13 mouse cellular contexts compared by ENCODE assay signal in genomic region chr13:44715187-44715885, GRCm38 (mm10). TPM values are rescaled to one million over a fixed set of nuclear protein-coding genes. Genes with fewer than 3 reads are reported as not detected.
A peak's percentile ranks its signal among the peaks of the same experiment; 100 is the strongest.
DNase-seq lines count a peak whose midpoint lies in the region; ATAC-seq and TF ChIP-seq lines count a peak whose summit lies in the region.
"Had no signal": no experiment of that assay in that cellular context is flagged by ENCODE, and none has a peak within 500 bp of the region (broad histone marks: within the 10 kb centered on the region; RNA-seq: fewer than 3 reads in every experiment).

No protein-coding gene starts in this region.

- no peaks in the 10 kb centered on the region for H3K36me3 ChIP-seq in heart, embryonic 13.5 days
- no peaks in the 10 kb centered on the region for H3K36me3 ChIP-seq in hindbrain, embryonic 10.5 days
- H3K36me3 ChIP-seq in heart, adult 2 months (ENCODE audit: control insufficient read depth, insufficient read depth, low read length): no peaks in the 10 kb centered on the region
- H3K36me3 ChIP-seq: limb, embryonic 12.5 days; lung, embryonic 15.5 days had no signal

- WGBS in heart, embryonic 13.5 days: 46% methylated on average over 10 of the region's 10 CpGs
- WGBS in hindbrain, embryonic 10.5 days: 23% methylated on average over 10 of the region's 10 CpGs
- WGBS in heart, adult 2 months: 56% methylated on average over 10 of the region's 10 CpGs

- no peaks in the 10 kb centered on the region for H3K9me3 ChIP-seq in heart, embryonic 13.5 days
- H3K9me3 ChIP-seq in hindbrain, embryonic 10.5 days: no peaks in the 10 kb centered on the region
- H3K9me3 ChIP-seq: limb, embryonic 12.5 days; lung, embryonic 15.5 days had no signal

- intact Hi-C loops in heart, postnatal 14 days (cut with DNase I): no loop called here
- intact Hi-C loops in heart, adult 2 months (cut with DNase I): no loop called here

- no peak for TF ChIP-seq CTCF in heart, adult 2 months (IDR thresholded peaks at IDR 0.05)

- H3K27me3 ChIP-seq in heart, embryonic 13.5 days (replicated peaks): no peaks in the 10 kb centered on the region
- H3K27me3 ChIP-seq in hindbrain, embryonic 10.5 days (ENCODE audit: insufficient read depth, poor library complexity, severe bottlenecking): no peaks in the 10 kb centered on the region
- no peaks in the 10 kb centered on the region for H3K27me3 ChIP-seq in heart, adult 2 months (ENCODE audit: control insufficient read depth, insufficient read depth, low read length)
- H3K27me3 ChIP-seq: limb, embryonic 12.5 days; lung, embryonic 15.5 days; Patski had no signal

- TF ChIP-seq POLR2A in heart, adult 2 months (IDR thresholded peaks at IDR 0.05; ENCODE audit: insufficient read depth, low read depth, low read length): no peak

- no peak for ATAC-seq in heart, embryonic 13.5 days (ENCODE audit: extremely low read depth, insufficient number of reproducible peaks, low FRiP score, low TSS enrichment)
- ATAC-seq: Patski had no signal

- H3K4me1 ChIP-seq in heart, embryonic 13.5 days: peaks cover 4% of the 10 kb centered on the region; the same call in 1 of the 2 replicates
- peaks cover 18% of the 10 kb centered on the region for H3K4me1 ChIP-seq in hindbrain, embryonic 10.5 days (replicated peaks)
- no peaks in the 10 kb centered on the region for H3K4me1 ChIP-seq in heart, adult 2 months (ENCODE audit: control insufficient read depth, insufficient read depth, low read length)

- 0 out of 2 replicates have a peak overlapping the region, but pooled peaks have one; percentile 25 for H3K4me2 ChIP-seq in heart, embryonic 13.5 days
- H3K4me2 ChIP-seq: limb, embryonic 12.5 days; lung, embryonic 15.5 days had no signal

- H3K79me2 ChIP-seq in heart, adult 2 months (replicated peaks; ENCODE audit: control insufficient read depth, insufficient read depth, low read length): no peaks in the 10 kb centered on the region

- H3K27ac ChIP-seq in heart, embryonic 13.5 days (replicated peaks): no peak overlapping the region
- peak overlapping the region; percentile 45; the same call in 1 of the 2 replicates for H3K27ac ChIP-seq in hindbrain, embryonic 10.5 days
- H3K27ac ChIP-seq in heart, adult 2 months: no peak overlapping the region
- H3K27ac ChIP-seq: limb, embryonic 12.5 days; lung, embryonic 15.5 days had no signal

- no peak overlapping the region for H3K9ac ChIP-seq in heart, embryonic 13.5 days
- no peak overlapping the region for H3K9ac ChIP-seq in heart, adult 2 months (ENCODE audit: low read depth, low read length)
- H3K9ac ChIP-seq: limb, embryonic 12.5 days; lung, embryonic 15.5 days had no signal

- TF ChIP-seq EP300 in heart, adult 2 months (IDR thresholded peaks at IDR 0.05; ENCODE audit: insufficient read depth, low read depth, low read length): no peak

- no peak overlapping the region for H3K4me3 ChIP-seq in heart, embryonic 13.5 days
- peak overlapping the region; percentile 18; the same call in 1 of the 2 replicates for H3K4me3 ChIP-seq in hindbrain, embryonic 10.5 days
- H3K4me3 ChIP-seq in heart, adult 2 months: no peak overlapping the region
- H3K4me3 ChIP-seq: erythroblast, embryonic 14.5 days; limb, embryonic 12.5 days; lung, embryonic 15.5 days had no signal

- no peak for DNase-seq in heart, postnatal 14 days
- DNase-seq in testis, postnatal 10 days (ENCODE audit: low spot score): peak; percentile 52
- DNase-seq in testis, postnatal 14 days (ENCODE audit: low spot score): no peak
- peak; percentile 50 for DNase-seq in hindbrain, embryonic 10.5 days (ENCODE audit: low spot score)
- peak; percentile 55 for DNase-seq in retina, postnatal 1 day
- no peak for DNase-seq in c-Kit-positive CD71-positive TER-119-positive erythroid progenitor cells, embryonic 14.5 days (ENCODE audit: low spot score)
- no peak for DNase-seq in heart, adult 2 months
- DNase-seq: gastrocnemius, postnatal 36 days had no signal

RNA-seq across cellular contexts. Expression of gene Jarid2, which starts 13.9 kb away (rescaled TPM):
- polyA plus RNA-seq in heart, embryonic 13.5 days (2015; fragmentation: Nextera tagmentation; extraction: Ambion mirVana): 21.1 and 24.2 TPM in 2 replicates
- 10 to 100 TPM; 46.7 to 50.0 TPM for total RNA-seq in heart, postnatal 14 days (2021)
- 54.9 and 64.4 TPM in 2 replicates for polyA plus RNA-seq in hindbrain, embryonic 10.5 days (2016; fragmentation: Nextera tagmentation; extraction: Ambion mirVana)
- 10 to 100 TPM; 20.2 to 24.5 TPM for total RNA-seq in heart, adult 2 months (2021)
- polyA plus RNA-seq in heart, adult 2 months (2012; rRNA removed): 7.3 and 11.5 TPM in 2 replicates

Comparison
In these comparisons a context has a peak if more than half of its experiments do, and no peak if none do; other contexts are left out.
1. DNase-seq: peak in testis, postnatal 10 days (single experiment), hindbrain, embryonic 10.5 days (single experiment) and retina, postnatal 1 day (single experiment); none in heart, postnatal 14 days (0 of 2), testis, postnatal 14 days (single experiment), c-Kit-positive CD71-positive TER-119-positive erythroid progenitor cells, embryonic 14.5 days (single experiment) and heart, adult 2 months (0 of 2).